Mouse (Mus musculus) splenic B cell, adult 2 months (primary cell): ENCODE data around the gene Parp4.

Source experiments
- DNase-seq: peaks from one replicate; pipeline ENCODE4 v3.0.0-alpha.2; 2011; ENCODE audit warnings: low read depth, low spot score
- H3K27me3 ChIP-seq: 2 replicates; pipeline ENCODE4 v1.6.1; 2012; ENCODE audit warnings: mild to moderate bottlenecking, low read length, moderate library complexity, mixed read lengths; ENCODE audit not compliant: control insufficient read depth, poor library complexity, insufficient read depth, severe bottlenecking
- H3K36me3 ChIP-seq: 2 replicates; pipeline ENCODE4 v1.6.1; 2012; ENCODE audit warnings: mild to moderate bottlenecking, low read length, moderate library complexity, mixed read lengths; ENCODE audit not compliant: control insufficient read depth, poor library complexity, insufficient read depth, severe bottlenecking

Parp4 gene

DNA sequence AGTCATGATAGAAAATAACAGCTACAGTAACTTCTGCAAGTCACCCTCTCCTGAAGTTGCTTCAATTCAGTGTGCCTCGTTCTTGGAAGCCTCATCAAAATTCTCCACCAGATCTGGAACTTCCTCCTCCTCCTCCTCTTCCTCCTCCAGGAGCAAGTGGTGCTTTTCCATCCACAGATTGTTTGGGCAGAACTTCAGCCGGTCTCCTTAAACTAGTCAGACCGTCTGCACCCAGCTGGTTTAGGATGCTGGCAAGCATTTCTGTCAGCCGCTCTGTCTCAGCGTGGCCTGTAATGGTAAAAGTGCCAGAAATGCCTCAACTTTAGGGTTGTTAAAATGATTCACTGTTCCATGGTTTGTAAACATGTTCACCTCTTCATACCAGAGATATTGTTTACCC, 90.2 kb downstream of the Parp4 start:
- no peak for DNase-seq
- Histone ChIP-seq H3K27me3 (no peaks in the 10 kb centered on the region; the same call in 1 of the 2 replicates), H3K36me3 (no peaks in the 10 kb centered on the region)

DNA sequence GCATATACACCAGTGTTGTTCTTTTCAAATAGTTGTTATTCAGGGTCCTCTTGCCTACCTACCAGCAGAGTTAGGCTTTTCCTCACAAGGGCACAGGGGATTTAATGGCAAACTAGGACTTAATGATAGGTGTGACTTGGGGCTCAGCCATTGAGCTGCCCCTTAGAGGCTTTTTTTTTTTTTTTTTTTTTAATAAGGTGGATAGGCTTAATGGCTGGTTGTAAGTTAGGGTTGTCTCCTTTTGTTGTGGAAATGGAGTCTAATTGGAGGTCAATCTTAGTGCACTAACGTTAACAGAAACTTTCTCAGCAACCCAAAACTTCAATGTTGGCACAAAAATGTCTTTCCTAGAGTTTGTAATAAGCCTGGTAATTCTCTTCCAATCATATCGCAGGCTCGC, 91.5 kb downstream of the Parp4 start:
- Histone ChIP-seq H3K36me3 (0 out of 2 replicates have a peak, but pooled peaks cover 3% of the 10 kb centered on the region), H3K27me3 (no peaks in the 10 kb centered on the region; the same call in 1 of the 2 replicates)
- no peak for DNase-seq

DNA sequence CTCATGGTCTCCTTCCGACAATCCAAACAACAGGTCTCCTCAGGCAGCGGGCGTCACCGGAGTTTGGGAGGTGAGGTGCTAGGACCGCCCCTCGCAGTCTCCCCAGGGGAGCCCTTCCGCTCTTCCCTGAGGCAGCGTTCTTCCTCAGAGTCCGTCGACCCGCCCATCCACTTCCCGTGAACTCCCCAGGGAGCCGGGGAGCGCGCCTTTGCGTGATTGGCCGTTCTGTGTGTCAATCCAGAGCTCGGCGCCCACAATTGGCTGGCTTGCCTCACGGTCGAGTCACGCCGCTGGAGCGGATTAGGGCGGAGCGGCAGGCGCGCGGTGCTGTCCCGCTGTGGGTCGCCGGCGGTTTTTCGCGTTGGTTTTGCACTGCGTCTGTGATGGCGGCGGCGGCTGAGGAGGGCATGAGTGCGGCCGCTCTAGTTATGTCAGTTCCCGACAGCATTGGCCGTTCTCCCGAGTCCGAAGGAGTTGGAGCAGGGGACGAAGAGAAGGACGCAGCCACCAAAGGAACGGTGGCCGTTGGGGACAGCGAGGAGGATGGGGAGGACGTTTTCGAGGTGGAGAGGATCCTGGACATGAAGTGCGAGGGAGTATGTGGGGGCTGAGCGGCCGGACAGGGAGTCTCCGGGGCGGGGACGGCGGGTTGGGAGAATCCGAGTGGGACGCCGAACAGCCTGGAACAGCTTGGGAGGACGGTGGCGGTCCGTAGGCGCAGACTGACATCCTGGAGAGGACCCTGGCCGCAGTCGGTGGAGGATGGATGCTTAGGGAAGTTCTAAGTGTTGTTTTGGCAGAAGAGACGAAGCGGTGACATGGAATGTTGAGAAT, 92.8 kb downstream of the Parp4 start, which contains the start of gene Mphosph8:
Gene Mphosph8 (plus strand): TSS at position 280 of the 834 bp plus-strand sequence.
- H3K27me3 ChIP-seq = no peaks in the 10 kb centered on the region; the same call in 1 of the 2 replicates
- H3K36me3 ChIP-seq = peaks cover 3% of the 10 kb centered on the region; the same call in 1 of the 2 replicates
- DNase-seq = peak; percentile 99

DNA sequence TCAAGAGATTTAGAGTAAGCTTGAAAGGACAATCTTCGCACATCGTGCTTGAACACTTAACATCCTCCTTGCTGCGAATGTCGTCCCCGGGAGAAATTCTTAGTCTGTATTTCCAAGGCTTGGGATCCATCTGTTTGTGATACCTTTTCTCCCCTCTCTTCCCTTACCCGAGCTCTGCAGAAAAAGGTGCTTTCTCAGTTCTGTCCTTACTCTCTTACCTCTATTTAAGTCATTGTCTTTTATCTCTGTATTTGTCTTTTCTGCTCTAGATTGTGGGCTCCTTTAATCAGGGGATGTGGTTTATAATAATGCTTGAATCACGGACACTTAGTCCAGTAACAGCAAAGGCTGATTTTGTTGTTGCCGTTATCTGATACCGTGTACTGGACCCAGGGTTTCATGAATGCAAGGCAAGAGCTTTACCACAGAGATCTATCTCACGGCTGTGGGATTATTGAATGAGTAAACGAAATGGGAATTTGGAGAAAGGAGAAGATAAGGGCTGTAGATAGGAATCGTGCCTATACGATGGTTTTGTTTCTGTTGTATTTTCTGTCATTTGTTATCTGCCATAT, 93.7 kb downstream of the Parp4 start:
- Histone ChIP-seq H3K27me3 (no peaks in the 10 kb centered on the region; the same call in 1 of the 2 replicates), H3K36me3 (peaks cover 3% of the 10 kb centered on the region; the same call in 1 of the 2 replicates)
- no peak for DNase-seq

DNA sequence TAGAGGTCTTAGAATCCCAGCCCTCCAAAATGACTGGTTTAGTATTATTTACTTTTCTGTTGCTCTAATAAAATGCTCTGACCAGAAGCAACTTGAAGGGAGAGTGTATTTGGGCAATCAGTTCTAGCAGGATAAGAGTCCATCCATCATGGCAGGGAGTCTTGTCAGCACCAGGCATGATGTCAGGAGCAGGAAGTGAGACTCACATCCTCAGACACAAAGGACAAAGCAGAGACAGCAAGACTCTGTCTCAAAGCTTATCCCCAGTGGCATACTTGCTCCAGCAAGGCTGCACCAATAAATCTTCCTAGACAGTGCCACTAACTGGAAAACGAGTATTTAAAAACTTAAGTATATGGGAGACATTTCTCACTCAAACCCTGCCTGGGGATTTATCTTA, 110.0 kb downstream of the Parp4 start:
- Histone ChIP-seq H3K36me3 (peaks cover 18% of the 10 kb centered on the region), H3K27me3 (no peaks in the 10 kb centered on the region)
- no peak for DNase-seq

DNA sequence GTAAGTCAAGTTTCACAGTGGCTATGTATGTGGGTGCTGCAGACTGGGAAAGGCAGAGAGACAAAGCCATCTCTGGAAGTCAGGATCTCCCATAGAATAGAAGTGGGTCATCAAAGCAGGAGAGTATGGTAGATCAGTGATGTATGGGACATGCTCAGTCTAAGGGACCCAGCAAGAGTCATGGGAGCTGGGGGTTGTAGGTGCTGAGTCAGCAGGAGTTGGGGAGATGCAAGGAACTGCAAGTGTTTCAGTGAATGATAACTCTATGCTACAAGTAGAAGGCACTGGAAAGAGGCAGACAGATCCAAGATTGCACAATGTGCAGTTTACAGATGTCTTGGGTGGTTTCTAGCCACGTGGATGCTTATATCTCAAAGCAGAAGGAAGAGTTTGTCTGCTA, 113.7 kb downstream of the Parp4 start:
- no peaks in the 10 kb centered on the region for H3K27me3 ChIP-seq
- H3K36me3 ChIP-seq = peaks cover 26% of the 10 kb centered on the region
- DNase-seq = no peak

DNA sequence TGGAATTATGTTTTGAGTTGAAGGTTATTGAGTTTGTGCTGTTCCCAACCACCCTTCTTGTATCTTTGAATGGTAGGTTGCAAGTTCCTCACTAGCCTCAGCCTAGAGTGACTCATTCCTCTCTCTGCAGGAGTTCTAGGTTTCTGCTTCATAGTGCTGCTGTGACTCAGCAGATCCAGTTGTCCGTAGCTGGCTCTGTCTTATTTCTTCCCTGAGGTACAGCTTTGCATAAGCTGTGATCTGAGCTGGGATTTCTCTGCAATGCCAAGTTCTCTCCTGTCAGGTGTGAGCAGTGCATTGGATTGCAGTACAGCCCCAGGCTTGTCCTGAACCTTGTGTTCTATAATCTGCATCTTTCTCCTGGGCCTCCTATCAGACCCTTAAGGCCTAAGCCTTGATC, 114.3 kb downstream of the Parp4 start:
- DNase-seq = no peak
- H3K27me3 ChIP-seq = no peaks in the 10 kb centered on the region
- peaks cover 25% of the 10 kb centered on the region for H3K36me3 ChIP-seq

DNA sequence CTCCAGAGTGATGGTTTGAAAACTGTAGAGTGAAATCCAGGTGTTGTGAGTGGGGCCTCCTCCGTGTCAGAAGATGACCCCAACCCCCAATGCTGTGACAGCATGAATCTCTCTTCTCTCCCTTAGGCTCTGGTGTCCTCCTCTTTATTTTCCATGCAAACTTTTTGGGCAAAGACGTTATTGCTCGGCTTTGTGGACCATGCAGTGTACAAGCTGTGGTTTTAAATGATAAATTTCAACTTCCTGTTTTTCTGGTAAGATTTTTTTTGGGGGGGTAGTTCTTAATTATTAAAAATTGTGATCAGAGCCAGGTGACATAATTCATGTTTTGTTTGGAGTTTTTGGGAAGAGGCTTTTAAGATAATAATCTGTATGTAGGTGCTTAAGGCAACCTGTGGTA, 120.1 kb downstream of the Parp4 start:
- no peaks in the 10 kb centered on the region for H3K27me3 ChIP-seq
- H3K36me3 ChIP-seq = peaks cover 29% of the 10 kb centered on the region
- no peak for DNase-seq

DNA sequence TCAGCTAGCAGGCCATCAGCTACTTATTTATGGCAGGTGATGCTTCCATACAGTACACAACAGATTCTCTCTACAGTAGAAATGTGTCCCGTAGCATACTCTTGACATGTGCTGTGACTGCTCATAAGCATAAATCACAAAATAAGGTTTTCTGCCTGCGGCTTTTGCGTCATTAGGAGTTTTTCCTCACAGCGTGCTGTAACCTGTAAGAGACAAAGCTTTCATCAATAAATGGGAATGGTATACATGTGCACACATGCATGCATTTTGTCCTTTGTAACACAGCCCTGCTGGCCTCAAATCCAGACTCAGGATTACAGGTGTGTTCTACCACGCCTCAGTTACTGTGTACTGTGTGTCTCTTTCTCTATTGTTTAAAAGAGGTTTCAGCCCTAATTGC, 122.4 kb downstream of the Parp4 start:
- DNase-seq = no peak
- no peaks in the 10 kb centered on the region for H3K27me3 ChIP-seq

DNA sequence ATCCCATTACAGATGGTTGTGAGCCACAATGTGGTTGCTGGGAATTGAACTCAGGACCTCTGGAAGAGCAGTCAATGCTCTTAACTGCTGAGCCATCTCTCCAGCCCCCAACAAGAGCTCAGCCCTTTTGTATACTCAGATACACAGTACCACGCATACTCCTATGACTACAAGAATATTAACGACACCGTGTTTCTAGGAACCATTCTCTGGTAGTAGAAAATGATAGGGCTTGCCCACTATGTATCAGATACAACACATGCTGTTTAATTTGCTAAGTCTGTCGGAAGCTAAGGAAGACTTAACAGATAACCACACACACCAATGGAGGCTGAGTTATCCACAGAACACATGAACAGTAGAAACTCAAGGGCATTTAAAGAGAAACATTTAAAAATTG, 127.2 kb downstream of the Parp4 start:
- Histone ChIP-seq H3K36me3 (peaks cover 13% of the 10 kb centered on the region), H3K27me3 (no peaks in the 10 kb centered on the region)
- no peak for DNase-seq

More for the DNA sequence above, 122.4 kb downstream of the Parp4 start:
- H3K36me3 ChIP-seq = peaks cover 22% of the 10 kb centered on the region

DNA sequence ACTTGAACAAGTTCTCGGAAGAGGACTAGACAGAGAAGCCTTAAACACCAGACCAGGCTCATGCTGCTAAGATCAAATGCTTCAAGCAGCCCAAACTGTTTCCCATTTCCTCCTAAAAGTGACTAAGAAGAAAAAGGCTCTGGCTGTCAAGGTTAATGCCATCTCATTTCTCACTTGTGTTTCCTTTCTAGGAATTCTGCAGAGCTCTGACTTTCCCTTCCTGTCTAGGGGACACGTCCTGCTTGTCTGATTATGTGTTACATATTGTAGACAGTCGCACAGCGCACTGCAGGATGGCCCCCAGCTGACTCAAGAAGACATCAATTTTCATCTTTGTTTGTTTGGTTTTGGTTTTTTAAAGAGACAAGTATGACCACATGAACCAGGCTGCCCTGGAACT, 130.3 kb downstream of the Parp4 start:
- H3K27me3 ChIP-seq = no peaks in the 10 kb centered on the region
- H3K36me3 ChIP-seq = peaks cover 1% of the 10 kb centered on the region
- no peak for DNase-seq
